Mouse (Mus musculus): ENCODE results near the gene Ank.
"Not testable (repeated sequence)": the region's sequence is repeated elsewhere in the genome, so short reads cannot be mapped to it uniquely, and the experiment has no call there.

Ank gene

DNA sequence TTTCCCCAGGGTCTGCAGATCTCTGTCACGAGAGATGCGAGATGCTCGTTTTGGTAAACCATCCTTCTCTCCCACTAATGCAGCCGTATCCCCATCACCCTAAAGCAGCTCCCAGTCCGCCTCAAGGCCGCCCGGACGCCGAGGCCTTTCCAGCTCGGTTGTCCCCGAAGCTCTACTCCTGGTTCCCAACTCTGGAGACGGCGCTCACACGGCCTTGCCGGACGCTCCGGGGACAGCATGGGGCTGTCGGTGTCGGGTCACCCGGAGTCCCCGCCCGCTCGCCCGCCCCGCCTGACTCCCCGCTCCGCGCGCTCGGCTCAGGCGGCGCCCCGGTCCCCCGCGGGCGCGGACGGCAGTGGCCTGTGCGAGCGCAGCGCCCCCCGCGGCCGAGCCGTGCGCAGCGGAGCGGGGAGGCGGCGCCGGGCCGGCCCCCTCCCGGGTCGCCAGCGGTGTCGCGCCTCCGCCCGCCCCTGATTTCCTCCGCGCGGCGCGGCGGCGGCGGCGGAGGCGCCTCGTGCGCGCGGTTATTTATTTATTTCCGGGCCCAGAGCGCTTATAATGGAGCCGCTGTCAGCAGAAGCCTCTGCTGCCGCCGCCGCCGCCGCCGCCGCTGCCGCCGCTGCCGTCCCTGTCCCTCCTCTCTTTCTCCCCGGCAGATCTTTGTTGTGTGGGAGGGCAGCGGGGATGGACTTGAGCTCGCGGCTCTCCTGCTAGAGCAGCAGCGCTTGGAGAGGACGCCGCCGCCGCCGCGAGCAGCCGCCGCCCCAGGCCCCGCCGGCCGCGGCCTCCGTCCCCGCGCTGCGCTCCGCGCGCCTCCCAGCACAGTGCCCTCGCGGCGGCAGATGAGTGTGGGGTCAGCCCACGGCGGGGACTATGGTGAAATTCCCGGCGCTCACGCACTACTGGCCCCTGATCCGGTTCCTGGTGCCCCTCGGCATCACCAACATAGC is at the start of gene Ank:
Gene Ank (plus strand): TSS at position 547 of the 950 bp plus-strand sequence.
- peak; percentile 80 for DNase-seq (ENCODE audit: low read depth, low spot score)

DNA sequence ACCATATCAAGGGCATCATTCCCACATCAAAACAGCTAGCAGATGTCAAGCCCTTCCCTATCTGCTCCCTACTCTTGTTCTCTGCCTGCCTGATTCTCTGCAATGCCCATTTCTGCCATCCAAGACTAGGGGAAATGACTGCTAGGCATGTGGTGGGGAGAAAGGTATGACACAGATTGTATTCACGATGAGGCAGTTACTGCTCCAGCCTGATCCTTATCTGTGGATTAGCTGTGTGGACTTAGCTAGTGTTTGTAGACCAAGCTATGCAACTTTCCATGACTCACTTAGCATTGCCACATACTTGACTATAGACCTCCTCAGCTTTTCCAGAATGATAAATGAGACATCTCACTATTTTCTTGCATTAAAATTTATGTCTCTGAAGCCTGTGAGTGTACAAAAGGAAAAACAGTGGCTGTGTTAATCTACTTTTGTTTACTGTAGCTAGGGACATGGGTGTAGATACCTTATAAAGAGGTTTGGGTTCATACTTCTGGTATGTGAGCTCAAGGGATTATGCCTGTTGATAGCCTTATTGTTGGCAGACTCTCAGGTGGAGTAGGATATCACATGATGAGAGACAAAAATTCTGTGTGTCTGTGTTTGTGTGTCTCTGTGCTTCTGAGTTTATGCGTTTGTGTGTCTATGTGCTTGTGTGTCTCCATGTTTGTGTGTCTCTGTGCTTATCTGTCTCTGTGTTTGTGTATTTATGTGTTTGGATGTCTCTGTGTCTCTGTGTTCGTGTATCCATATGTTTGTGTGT is 47.7 kb upstream of the Ank start:
- no peak for DNase-seq (ENCODE audit: low read depth, low spot score)

DNA sequence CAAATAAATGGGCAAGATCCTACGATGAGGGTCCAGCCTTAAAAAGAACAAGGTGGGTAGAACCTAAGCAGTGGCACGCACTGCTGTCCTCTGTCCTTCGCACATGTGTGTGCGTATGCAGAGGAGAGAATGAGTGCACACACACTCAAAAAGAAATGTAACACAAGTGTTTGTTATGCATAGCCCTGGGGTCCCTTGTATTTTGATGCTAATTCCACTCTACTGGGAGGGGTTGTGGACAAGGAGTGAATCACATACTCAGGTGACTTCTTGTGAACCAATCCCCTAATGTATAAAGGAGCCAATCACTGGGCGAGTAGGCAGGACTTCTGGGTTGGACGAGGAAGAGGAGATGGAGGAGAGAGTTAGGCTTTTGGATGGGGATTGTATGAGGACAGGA is 44.9 kb upstream of the Ank start:
- no peak for DNase-seq (ENCODE audit: low read depth, low spot score)

DNA sequence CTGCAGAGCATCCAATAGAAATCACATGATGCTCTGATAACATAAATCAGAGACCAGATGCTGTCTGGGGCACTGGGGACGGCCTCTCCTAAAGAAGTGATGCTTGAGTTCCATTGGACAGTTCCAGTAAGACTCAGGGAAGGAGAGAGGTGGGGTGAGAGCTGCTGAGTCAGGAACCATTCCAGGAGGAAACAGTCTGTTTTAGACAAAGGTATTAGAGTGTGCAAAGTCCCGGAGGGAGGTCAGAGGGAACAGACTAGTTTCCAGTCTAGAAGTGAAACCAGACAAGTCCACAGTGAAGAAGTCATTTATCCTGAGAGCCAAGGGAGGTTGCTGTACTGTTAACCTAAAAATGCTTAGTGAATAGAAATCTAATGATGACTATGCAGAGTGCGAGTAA is 38.9 kb upstream of the Ank start:
- no peak for DNase-seq (ENCODE audit: low read depth, low spot score)

DNA sequence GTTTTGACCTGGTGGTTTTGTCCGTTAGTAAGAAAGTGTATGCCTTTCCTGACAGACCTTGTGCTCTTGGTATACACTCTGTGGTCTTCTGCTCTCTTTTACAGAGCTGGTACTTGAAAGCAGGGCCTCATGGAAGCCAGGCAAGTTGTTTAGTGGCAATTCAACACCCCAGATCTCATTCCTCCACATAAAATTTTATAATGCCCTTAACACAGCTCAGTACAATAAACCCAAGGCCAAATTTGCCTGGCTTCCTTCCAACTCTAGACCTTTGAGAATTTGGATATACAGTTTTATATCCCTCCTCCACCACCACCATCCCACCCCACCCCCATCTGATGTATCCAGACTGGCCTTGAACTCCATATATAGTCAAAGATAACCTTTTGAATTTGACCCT is 36.2 kb upstream of the Ank start:
- no peak for DNase-seq (ENCODE audit: low read depth, low spot score)

DNA sequence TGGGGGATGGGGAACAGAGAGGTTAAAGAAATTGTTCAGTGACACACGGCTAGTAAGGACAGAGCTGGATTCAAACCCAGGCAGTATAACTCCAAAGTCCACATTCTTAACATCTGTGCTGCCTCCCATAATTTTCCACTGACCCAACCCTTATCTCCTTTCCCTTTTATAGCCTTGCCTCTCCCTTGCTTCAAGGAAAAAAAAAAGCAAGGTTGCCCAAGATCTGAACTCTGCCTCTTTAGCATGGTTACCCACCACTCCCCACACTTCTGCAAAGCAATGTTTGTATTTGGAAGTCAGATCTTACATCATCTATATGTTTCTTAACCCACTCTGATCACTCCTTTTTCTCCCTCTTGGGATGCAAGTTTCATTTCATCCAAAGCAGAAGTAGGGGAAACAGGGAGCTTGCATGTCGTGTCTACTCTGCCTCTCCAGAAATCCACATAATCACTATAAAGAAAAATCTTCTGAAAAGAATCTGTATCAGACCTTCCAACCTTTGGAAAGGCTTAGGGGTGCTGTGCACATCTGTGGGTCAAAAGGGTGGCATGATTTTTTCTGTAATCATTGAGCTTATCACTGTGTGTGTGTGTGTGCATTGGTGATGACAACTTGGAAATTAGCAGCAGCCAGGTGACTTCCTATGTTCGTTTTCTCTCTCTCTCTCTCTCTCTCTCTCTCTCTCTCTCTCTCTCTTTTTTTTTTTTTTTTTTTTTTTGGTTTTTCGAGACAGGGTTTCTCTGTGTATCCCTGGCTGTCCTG is 33.4 kb upstream of the Ank start:
- DNase-seq (ENCODE audit: low read depth, low spot score), result no peak

DNA sequence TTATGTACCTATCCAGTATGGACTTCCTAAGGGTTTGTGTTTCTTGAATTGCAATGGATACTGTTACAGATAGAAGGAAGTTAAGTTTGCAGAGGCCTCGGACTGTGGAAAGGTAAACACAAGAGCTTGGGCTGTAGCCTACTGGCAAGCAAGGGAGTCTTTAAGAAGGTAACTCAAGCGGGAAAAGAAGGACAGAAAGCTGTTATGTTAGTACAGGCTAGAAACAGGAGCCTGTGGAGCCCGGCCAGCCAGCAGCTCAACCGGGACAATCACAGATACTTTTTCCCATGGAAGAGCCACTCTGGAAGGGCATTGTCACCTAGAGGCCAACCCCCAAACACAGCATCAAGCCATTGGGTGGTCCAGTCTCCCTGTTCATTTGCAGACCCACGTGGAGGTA is 31.1 kb upstream of the Ank start:
- no peak for DNase-seq (ENCODE audit: low read depth, low spot score)

DNA sequence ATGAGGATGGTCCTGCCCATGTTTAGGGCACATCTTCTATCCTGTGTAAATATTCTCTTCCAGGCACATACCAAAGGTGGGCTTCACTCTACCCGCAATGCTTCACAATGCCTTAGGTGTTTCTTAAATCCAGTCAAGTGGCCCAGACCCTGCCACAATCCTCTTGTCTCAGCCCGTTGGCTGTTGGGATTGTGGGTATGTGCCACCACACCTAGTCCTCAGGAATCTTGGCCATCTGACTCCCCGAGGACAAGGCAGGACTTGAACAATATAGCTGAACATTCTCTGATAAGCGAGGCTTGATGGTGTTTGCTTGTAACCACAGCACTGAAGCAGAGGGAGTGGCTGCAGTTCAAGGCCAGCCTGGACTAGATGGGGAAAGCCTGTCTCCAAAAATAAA is 30.3 kb upstream of the Ank start:
- DNase-seq (ENCODE audit: low read depth, low spot score), result no peak

DNA sequence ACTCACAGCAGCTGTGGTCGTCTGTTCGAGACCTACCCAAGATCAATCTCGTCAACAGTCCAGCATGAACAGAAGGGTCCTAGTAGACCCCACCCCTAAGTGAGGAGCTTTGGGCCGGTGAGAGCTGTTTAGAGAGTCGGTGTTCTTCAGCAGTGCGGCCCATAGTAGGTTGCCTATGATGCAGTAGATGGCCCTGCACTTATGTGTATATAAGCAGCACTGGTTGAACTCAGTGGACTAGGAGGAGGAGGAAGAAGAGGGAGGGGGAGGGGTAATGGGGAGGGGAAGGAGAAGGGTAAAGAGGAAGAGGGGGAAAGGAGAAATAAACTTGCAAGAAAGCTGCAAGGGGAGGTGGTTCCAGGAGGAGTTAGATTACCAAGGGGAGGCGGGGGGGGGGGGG is 25.4 kb upstream of the Ank start:
- no peak for DNase-seq (ENCODE audit: low read depth, low spot score)

DNA sequence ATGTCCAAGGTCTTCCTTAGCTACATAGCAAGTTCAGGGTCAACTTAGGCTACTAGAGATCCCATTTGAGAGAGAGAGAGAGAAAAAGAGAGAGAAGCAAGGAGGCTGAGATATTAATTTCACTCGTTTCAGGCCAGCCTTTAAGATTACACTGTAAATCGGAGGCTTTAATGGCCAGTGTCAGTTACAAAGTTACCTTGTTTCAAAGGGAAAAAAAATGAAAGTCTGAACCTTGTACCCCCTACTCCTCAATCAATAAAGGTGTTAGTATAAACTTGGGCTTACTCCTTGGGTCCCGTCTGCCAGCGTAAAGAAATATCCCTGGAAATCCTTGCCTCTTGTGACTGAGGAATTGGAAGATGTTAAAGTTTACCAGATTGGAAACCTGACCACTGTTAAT is 24.9 kb upstream of the Ank start:
- no peak for DNase-seq (ENCODE audit: low read depth, low spot score)

DNA sequence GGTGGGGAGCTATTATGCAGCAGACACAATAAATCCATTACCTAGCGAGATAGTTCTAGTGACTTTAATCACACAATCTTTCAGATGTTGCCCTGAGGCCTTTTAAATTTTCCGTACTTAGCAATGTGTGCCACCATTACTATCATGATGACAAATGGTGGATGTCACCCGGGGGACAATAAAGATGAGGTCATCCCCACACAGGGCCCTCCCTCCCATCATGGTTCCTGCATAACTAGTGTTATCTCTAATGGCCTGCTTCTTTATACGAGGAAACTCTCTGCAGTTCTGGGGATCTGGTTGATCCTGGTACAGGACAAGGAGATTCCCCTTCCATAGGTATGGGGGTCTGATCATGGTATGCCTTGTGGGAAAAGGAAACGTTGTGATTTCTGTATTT is 24.5 kb upstream of the Ank start:
- no peak for DNase-seq (ENCODE audit: low read depth, low spot score)

DNA sequence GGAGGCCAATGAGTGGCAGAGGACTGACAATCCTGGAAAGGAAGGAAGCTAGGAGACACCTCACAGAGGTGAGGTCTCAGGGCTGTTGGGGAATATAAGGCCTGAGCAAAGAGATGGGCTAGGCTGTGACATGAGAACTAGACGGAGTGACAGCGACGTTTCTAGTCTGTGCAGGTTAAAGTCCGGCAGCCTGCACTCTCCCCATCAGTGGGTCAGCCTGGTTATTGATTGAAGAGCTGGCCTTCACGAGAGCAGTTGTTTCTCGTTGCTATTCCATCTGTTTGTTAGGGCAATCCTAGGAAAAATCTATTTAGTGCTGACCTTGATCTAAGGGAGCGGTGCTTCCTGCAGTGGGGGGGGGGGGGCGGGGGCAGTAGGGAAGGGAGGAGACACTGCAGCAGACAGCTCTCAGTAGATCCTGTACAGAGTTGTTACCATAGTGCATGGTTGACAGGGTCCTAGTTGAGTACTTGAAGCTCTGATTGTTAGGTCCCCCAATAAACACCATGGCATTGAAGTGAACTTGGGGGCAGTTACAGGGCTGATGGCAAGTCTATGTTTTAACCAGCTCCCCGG is 21.6 kb upstream of the Ank start:
- DNase-seq (ENCODE audit: low read depth, low spot score), result no peak

DNA sequence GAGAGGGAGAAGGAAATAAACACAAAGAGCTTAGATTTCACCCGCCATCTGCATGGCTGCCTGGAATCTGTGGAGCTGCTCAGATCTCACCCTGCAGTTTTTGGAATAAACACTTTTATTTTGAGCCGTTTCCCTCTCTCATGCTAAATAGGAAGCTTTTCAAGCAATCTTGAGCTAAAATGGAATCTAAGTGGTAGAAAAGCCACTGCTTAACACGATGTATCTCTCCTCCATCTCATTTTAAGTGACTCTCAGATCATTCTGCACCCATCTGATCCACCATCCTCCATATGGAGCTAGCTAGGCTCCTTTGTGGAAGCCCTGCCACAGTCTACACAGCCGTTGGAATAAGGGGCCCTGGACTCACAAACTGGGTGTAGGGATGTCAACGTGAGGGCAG is 15.8 kb upstream of the Ank start:
- DNase-seq (ENCODE audit: low read depth, low spot score), result no peak

DNA sequence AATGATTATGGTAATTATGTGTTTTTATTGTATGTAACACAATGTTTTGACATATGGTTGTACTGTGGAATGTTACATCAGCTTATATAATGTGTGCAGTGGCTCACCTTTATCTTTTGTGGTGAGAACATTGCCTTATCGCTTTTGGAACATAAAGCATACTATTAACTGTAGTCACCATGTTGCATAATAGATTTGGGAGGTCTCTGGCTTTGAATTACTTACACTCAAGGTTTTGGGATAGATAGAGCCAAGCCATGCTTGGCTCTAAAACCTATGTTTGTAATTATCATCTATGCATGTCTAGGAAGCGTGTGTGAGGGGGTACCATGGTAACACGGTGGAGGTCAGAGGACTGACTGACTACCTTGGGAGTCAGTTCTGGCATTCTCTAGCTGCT is 14.7 kb upstream of the Ank start:
- DNase-seq (ENCODE audit: low read depth, low spot score), result no peak

DNA sequence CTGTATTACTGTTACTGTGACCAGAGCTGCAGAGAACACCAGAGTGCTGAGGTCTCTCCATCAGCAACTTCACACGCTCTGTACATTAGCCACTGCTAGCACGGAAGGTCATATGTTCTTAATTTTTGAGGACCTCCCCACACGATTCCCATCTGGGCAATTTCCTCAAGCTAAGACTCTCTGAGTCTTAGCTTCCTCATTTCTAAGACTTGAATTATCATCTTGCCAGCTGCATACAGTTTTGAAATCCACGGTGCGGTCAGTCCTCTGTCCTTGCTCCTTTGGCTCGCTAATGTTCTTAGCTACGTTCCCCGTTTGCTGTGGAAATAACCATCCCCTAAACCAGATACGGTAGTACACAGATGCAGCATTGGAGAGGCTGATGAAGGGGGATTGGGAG is 14.0 kb upstream of the Ank start:
- DNase-seq (ENCODE audit: low read depth, low spot score), result no peak

DNA sequence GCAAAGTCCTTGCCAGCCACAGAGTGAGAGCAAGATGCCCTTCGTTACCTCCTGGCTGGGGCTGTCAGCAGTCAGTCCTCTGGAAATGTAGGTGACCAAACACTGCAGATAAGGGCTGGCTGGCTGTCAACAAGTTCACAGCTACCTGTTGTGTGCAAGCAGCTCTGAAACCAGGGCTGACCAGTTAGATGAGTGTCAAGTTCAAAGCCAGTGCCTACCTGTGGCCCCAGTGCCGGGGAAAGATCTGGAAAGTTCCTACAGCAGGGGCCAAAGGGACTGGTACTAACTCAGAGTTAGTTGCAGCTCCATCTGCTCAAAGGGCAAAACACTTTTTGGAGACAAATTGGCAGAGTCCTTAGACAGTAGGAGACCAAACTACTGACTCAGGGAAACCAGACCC is 9.5 kb upstream of the Ank start:
- DNase-seq (ENCODE audit: low read depth, low spot score), result no peak

DNA sequence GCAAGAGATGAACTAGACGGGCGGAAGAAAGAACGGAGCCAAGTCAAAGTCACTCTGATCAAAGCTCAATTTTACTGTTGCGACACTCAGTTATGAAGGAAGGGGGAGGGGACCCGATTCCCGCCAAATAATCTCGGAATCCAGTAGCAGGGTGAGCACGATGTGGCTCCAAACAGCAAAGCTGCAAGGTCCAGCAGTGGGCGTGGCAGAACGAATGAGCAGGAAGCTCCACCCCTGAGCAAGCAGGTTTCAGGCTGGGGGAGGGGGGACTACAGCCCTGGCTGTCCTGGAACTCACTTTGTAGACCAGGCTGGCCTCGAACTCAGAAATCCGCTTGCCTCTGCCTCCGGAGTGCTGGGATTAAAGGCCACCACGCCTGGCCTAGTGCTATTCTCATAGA is 6.7 kb upstream of the Ank start:
- not testable (repeated sequence) for DNase-seq (ENCODE audit: low read depth, low spot score)

DNA sequence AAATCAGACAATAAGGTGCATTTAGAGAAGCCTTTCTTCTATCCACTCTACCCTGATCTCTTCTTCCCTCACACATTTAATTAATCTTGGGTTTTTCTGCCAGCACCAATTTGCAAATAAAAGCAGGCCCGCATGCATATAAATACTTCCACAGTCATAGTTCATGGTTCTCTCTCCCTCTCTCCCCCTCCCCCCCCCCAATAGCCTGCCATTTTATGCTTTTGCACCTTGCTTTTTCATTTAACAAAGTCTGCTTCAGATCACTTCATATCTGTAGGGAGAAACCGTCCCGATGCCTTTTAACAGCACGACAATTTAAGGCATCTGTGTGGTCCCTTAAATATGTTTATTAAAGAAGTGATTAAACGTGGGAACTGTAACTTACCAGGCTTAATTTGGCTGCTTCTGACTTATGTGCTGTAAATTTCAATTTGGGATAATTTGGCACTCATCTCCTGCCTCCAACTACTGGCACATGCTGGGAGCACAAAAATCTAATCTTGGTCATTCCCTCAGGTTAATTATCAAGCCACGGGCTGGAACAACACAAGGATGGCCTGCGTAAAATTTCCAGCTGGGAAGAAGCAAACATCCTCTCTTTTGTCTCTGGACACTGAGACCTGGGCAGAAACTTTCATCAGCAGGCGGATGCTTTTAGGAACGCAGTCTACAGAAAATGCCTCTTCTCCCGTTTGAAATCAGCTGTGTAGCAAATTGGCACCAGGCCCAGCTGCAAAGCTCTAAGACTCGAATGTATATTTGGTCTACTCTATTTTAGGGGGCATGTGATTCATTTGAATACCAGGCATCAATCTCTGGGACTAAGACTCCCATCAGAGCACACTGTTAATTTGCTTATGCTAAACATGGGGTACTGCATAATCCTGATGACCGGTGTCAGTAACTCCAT is 4.9 kb upstream of the Ank start:
- DNase-seq (ENCODE audit: low read depth, low spot score), result no peak

DNA sequence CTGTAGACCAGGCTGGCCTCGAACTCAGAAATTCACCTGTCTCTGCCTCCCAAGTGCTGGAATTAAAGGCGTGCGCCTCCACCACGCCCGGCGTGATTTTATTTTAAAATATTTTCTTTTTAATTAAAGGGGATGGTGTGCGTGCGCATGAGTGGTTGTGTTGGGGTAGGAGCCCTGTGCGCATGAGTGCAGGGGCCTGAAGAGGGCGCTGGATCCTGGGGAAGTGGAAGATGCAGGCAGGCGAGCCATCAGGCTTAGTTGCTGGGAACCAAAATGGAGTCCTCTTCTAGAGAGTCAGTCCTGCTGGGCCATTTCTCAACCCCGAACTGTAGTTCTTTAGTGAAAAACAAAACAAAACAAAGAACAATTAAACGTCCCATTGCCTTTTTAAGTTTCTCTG is 2.6 kb upstream of the Ank start:
- no peak for DNase-seq (ENCODE audit: low read depth, low spot score)

DNA sequence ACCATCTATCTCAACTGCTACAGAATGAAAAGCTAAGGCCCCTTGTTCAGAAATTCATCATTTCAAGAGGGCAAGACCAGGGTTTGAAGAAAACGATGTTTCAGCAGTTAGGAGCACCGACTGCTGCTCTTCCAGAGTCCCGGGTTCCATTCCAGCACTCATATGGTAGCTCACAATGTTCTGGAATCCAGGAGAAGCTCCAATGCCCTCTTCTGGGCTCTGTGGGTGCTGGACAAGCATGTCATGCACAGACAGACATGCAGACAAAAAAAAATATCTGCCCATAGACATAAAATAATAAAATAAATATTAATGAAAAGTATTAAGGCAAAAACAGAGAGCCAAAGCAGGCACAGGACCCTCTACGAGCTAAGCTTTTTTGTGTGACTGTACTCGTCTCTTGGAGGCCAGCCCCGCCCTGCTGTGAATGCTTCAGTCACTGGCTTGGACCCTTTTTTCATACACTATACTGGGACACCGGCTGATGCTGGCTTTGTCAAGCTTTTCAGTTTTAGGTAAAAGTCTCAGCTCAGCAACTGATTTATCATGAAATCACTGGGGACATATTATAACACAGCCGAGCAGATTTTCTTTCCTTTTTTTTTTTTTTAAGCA is 979 bp upstream of the Ank start:
- DNase-seq (ENCODE audit: low read depth, low spot score), result no peak

Measured in retina, postnatal 7 days (tissue).